Mouse (Mus musculus): ENCODE data around the gene Tspan17. TPM values are rescaled to one million over a fixed set of nuclear protein-coding genes. Genes with fewer than 3 reads are reported as not detected.

Tspan17 gene
- total RNA-seq, 2 experiments from 2014 or later: 24.0 to 33.4 TPM

DNA sequence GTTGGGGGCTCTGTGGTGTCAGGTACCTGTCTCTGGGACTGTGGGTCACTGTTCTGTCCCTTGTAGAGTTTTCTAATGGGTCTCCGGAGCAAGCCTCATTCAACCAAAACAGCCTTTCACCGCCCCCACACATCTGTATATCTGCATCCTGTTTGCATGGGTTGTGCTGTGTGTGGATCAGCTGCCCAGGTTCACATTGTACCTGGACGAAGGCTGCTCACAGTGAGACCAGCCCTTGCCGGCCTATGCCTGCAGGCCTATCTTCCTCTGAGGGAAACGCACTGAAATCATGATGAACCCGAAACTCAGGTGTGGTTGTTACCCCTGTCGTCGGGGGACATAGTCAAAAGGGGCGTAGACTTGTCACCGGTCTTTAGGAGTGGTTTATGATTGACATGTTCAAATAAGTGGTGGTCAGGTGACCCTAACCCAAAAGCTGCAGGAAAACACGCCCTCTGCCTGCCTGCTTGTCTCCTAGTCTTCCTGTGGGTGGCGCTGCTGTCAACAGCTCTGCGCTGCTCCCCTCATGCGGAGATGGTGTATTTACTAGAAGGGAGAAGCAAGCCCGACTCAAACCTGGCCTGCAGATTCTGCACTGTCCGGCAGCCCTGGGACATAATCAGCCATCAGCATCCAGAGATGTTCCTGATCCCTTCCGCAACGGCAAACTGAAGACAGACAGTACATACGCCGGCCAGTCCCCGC is 16.1 kb downstream of the Tspan17 start:
- DNase-seq: no peak

DNA sequence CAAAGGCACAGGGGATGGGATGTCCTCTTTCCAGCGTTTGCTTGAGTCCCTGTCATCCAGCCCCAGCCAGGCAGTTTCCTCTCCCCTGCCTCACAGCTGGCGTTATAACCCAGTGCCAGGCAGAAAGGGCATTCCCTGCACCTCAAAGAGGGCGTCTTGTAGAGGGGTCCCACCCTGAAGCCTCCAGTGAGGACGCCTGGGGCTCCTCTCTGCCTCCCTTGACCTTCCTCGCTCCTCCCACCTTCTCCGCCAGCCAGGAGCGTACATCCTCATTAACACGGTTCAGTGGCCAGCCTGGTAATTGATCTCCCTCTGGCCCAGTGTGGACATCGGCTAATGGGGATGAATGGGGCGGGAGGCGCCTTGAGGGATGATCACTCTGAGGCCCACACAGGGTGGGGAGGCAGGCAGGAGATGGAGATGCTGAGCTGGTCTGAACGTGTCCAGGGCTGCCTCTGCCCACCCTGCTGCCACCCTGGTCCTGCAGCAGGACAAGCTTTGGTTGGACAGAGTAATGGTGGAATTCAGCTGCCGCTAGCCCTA is 17.3 kb downstream of the Tspan17 start:
- no peak for DNase-seq

DNA sequence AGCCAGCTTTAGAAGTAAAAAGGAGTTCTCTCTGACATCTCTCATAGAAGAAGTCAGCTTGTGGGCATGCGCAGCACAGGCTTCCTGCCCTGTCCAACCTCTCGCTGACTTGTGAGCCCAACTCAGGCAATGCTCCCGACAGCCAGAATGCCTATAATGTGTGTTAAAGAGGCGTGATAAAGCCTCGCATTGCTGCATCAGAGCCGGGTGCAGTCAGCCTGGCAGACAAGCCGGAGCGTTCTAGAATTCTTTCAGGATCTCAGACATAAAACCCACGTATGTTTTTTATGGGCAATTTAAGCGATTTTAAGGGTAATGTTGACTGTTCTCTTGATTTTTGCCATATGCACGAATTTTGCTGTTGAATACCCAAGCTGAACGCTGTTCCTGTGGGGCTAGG is 18.9 kb downstream of the Tspan17 start:
- DNase-seq: no peak

DNA sequence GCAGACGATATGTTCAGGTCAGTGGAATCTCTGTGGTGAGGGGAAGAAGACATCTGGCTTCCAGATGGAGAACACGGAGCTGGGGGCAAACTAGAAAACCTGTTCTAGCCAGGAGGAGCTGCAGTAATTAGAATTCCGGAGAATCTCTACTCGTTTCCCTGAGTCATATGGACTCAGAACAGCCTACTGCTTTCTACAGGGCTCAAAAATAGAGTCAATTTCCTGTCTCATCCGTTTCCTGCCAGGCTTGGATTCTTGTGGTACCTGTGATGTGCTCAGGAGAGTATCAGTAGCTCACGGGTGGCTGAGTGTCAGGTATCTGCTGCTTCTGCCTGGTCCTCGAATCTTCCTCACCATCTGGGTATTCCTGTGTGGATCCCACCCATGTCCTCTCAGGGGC is 22.3 kb downstream of the Tspan17 start:
- no peak for DNase-seq

DNA sequence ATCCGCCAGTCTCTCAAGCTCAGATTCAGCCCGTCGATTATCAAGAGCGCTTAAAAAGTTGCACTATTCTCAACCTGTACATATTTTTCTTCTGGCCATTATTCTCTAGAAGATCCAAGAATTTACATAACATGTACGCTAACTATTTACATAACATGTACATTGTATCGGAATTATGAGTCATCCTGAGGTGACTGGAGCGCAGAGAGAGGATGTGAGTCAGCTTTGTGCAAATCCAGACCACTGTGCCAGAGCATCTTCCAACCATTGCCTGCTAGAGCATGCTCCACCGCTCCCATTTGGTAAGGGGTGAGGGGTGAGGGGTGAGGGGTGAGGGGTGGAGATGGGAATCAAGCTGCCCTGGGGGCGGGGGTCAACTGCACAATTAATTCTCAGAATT is 24.2 kb downstream of the Tspan17 start:
- DNase-seq: no peak

DNA sequence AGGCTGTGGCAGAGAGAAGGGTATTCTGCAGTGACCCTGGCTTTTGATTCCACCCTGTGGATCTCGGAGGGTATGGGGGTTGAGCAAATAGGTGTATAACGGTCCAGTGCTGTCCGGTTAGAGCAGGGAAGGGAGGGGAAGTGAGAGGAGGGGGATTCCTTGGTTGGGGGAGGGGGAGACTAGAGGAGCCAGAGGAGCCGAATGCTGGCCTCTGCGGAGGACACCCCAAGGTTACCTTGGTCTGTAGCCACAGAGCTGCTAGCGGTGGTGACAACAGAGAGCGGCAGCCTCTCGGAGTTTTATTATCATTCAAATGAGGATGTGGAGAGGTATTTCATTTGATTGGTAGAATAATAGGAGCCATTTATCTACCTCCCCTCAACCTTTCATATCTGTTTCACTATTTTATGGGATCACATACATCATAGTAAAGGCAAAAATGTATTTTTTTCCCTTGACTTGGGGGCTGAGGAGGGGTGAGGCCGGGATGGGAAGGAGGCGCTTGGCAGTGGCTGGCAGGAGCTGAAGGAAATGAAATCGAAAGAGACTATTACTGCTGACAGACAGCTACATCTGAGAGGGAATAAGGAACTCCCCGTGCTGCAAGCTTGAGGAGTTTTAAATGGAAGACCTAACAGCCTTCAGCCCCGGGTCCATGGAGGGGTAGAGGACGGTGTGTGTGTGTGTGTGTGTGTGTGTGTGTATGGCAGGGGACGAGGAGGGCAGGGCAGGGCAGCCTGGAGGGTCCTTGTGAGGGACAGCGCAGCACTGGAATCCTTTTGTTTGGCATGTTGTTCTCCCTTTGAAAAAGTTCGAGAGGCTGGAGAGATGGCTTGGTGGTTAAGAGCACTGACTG is 29.4 kb downstream of the Tspan17 start:
- DNase-seq: no peak

DNA sequence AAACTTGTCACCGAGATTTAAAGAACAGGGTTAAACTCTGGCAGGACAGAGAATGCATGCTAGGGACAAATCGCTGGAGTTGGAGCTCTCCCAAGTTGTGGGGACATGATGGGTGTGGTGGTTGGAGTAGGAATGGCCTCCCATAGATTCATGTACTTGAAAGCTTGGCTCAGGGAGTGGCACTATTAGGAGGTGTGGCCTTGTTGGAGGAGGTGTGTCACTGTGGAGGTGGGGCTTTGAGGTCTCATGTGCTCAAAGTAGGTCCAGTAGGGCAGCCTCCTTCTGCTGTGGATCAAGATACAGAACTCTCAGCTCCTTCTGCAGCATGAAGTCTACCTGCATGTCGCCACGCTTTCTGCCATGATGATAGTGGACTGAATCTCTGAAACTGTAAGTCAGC is 31.9 kb downstream of the Tspan17 start:
- no peak for DNase-seq

DNA sequence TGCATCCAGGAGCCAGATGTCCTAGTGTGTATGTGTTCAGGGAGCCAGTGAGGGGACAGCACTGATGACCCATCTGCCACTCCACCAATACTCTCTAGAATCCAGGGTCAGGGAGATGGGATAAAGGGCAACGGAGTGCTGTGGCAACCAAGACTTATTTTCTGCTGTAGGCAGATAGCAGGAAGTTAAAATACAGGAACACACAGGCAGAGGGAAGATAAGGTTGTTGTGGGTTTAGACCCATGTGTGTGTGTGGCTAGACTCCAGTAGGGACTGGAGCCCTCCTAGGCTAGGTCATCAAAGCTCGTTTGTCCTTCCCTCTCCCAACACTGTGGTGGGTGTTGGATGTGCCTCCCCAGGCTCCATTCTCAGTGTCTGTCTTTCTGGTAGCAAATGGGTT is 32.8 kb downstream of the Tspan17 start:
- DNase-seq: no peak

DNA sequence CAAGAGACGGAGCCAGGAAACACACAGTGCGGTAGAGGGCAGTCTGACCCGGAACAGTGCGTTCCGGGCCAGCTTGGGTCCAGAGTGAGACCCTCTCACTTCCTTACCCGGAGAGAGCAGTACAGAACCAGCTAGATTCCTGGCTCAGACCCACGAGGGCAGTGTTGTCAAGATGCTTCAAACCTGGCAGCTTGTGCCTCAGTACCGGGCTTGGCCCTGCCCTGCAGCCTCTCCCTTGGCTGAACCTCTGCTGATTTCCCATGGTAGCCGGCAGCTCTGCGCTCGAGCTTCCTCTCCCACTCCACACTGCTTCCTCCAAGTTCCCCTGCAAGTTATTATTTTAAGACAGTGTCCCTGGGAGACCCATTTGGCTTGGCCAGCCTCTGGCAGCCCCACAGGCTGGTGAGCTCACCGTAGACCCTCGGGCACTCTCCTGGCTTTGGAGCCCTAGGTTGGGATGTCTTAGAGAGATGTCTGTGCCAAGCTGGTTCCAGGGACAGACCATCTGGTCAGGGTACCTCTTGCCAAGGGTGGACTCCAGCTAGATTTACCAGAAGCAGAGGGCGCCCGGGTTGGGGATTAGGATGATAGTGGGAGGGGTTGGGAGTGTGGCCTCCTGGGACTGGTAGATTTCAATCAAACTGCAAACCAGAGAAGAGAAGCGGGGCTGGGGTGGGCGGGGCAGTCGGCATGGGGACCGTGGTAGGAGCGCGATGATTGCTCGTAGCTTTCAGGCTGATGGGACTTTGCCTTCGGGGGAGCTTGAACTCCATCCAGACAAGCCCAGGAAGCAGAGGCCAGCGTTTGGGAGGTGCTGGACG is 35.1 kb downstream of the Tspan17 start:
- no peak for DNase-seq

DNA sequence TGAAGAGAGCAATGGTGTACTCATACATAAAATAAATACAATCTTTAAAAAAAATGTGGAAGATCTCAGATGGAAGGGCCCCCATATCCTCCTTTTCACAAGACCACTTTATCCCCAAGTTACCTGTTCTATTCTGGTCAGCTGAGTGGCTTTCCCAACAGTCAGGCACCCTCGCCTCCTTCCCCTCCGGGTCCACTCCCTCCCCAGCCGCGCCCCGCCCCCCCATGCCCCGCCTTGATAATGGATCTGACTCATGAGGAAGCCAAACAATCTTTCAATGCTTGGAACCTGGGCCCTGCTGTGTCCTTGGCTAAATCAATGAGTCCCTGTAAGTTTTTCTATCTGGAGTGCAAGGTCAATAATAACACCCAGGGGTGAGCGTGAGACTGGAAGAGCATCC is 38.8 kb downstream of the Tspan17 start:
- no peak for DNase-seq

DNA sequence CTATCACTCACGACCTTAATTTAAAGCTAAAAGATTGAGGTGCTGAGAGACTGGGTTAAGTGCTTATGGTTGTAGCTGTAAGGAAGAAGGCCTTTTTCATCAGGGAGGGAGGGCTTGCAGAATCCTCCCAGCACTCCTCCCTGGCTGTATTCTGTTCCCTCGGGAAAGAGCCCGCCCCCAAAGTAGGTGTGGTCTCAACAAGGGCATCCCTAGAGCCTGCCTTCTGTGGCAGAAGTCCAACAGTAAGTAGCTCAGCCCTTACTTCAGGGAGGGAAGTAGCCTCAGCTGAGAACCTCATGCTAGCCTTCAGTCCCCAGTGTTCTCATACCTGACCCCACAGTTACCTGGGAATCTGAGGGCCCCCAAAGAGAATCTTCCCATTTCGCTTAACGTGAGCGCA is 39.3 kb downstream of the Tspan17 start:
- DNase-seq: peak; percentile 39 to 43

DNA sequence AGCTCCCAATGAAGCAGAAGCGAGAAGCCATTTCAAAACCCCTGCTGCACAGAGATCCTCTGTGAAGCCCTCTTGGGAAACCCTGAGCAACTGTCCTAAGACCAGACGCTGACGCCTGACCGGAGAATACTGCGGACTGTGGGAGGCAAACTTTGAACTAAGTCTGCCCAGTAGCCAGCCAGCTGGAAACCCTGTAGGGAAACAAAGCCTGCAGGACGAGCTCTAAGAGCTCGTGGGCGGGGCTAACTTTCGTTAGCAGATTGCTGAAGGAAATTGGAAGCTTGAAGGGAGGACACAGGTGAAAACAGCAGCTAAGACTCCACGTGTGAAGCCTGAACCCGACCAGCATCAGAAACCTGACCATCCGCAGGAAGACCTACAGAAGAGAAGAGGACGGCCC is 40.3 kb downstream of the Tspan17 start:
- DNase-seq: no peak

DNA sequence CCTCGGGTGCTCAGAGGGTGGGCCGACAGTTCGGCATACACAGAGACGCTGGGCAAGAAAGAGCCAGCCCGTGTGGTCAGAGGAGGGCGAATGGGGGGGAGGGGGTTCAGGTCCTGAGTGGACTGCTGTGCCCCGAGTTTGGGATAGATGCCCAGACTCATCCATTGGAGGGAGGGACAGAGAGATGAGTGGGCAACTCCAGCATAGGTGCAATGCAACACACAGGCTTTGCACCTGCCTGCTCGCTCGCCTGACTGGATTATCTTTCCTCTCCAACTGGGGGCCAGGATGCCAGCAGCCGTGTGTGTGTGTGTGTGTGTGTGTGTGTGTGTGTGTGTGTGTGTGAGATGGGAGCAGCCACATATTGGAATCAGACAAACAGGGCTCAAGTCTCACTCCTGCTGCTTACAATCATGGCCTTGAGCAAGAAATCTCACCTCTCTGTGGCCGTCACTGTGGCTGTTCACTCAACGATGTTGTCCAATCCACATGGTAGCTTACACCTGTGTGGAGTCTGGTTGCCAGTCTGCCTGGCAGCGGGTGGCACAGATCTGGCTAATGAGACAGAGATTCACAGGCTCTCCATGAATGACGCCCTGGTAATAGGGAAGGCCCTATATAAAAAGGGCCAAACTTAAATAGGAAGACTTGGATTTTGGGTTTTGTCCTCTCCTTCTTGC is 47.3 kb downstream of the Tspan17 start:
- DNase-seq: no peak

DNA sequence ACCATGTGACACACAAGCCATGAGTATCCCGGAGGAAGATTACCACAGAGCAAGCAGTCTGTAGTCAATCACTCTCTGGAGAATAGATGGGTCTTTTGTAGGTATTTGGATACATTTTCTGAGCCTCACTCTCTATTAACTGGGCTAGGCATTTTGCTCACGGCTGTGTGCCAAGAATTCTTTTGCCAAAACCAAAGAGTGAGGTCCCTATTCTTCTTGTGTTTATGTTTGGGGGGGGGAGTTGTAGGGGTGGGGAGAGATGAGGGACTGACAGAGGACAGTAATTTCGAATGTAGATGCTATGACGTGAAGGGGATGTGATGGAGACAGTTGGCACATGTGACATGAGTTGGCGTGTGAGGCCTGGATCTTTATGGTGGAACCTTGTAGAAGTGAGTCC is 47.9 kb downstream of the Tspan17 start:
- no peak for DNase-seq

DNA sequence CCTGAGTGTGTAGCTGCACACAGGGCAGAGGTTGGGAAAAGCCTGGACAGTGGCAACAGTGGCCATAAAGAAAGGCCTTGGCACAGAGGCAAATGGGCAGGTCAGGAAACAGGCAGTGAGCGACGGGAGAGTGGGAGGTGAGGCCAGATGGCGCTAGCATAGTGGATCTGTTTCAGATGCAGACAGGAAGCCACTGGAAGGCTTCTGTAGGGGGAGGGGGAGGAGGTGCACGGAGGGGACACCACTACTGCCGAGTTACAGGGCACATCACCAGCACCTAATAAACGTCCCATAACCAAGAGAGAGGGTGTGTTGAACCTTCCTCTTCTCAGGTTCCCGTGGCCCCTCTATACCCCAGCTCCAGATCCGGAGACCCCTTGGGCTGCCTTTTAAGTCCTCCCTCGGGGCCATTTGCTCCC is 48.3 kb downstream of the Tspan17 start:
- DNase-seq: no peak

DNA sequence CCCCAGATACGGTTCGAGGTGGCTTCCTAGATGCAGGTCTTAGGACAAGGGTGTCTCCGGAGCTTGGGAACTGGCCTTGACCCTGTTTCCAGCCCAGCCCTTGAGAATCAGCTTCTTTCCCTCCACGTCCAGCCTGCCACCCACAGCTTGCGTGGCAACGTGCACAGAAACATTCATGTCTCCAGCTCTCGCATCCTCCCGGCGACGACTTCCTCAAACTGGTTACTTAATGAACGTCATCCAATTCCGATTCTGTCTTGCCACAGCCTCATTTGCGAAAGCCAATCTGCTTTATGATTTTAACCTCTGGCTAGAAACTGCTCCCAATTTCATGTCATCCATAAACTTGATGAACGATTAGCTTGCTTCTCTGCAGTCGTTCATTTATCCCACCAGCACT is 49.4 kb downstream of the Tspan17 start:
- DNase-seq: no peak

DNA sequence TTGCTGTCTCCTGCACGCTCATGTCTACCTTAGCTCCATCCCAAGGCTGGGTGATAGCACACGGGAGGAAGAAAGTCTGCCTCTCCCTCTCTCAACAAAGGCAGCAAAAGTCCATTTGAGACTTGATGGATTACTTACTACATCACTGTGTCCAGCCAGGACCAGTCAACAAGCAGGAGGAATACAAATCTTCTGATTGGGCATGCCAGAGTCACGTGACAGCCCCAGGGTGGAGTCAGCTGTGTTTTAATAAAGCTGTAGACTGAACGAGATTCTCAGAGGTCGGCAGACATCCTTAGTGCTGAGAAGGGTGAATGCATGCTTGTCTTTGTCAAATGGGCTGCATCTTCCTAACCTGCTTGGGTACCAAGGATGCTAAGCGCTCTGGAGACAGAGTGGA is 50.0 kb downstream of the Tspan17 start:
- DNase-seq: no peak

DNA sequence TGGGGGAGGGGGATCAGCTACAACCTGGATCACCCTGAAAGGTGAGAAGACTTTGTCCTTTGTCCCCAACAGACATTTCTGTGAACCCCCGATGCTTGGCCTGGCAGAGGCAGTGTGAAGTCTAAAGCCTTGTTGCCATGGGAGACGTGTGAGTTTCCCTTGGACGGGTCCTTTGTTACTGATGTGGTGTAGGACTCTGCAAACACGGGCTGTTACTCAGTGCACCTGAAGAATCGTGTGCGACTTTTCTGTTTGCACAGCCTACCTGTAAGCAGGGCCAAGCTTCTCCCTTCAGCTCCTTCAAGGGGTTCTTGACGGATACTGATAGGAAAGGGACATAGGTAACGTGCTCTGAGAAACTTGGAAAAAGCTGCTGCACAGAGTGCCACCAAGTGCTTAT is 55.4 kb downstream of the Tspan17 start:
- DNase-seq: no peak

All from adrenal gland, postnatal 36 days (tissue).